Mouse (Mus musculus) forebrain, embryonic 12.5 days (tissue): ENCODE results near the gene Tsc2. TPM values are rescaled to one million over a fixed set of nuclear protein-coding genes. Genes with fewer than 3 reads are reported as not detected.

Experiments used
- ATAC-seq: fragments of 200-750 bp; cut with Nextera tagmentation; 2 replicates; pipeline ENCODE4 v1.8.0; 2017; ENCODE audit warnings: moderate TSS enrichment; ENCODE audit not compliant: low FRiP score
- H3K27ac ChIP-seq: fragments of 300-500 bp; sonication (generic); 2 replicates; pipeline ENCODE4 v1.5.1; 2016; ENCODE audit warnings: mild to moderate bottlenecking
- H3K27me3 ChIP-seq: fragments of 300-500 bp; sonication (generic); 2 replicates; pipeline ENCODE4 v1.6.1; 2016; ENCODE audit warnings: mild to moderate bottlenecking
- H3K36me3 ChIP-seq: fragments of 300-500 bp; sonication (generic); replicated peaks from 2 replicates; pipeline ENCODE4 v1.6.1; 2016; ENCODE audit warnings: mild to moderate bottlenecking
- H3K4me1 ChIP-seq: fragments of 300-500 bp; sonication (generic); 2 replicates; pipeline ENCODE4 v1.6.1; 2016
- H3K4me2 ChIP-seq: fragments of 300-500 bp; sonication (generic); 2 replicates; pipeline ENCODE4 v1.6.1; 2016; ENCODE audit warnings: mild to moderate bottlenecking, moderate library complexity
- H3K4me3 ChIP-seq: fragments of 300-500 bp; sonication (generic); replicated peaks from 2 replicates; pipeline ENCODE4 v1.5.1; 2016; ENCODE audit warnings: mild to moderate bottlenecking
- H3K9ac ChIP-seq: fragments of 300-500 bp; sonication (generic); 2 replicates; pipeline ENCODE4 v1.6.1; 2016; ENCODE audit warnings: mild to moderate bottlenecking
- H3K9me3 ChIP-seq: fragments of 300-500 bp; sonication (generic); 2 replicates; pipeline ENCODE4 v1.6.1; 2016
- WGBS: fragments of 180-500 bp; shearing (Covaris S2); methylation state at CpG from one replicate; pipeline ENCODE4 v1.1.7; 2016; 5-methylcytosine and 5-hydroxymethylcytosine counted together
- polyA plus RNA-seq: library from polyadenylated mRNA; unstranded; fragments of >200 nt; fragmentation: Nextera tagmentation; extraction: Ambion mirVana; gene quantifications from 2 replicates; pipeline ENCODE4 v1.2.1, GENCODE M21; 2016

The Tsc2 gene
- polyA plus RNA-seq, 1 experiment from 2014 or later, result 78.4 TPM

GRCm38 (mm10) chr17:24658017-24658758 lies 25.8 kb upstream of the Tsc2 start, which contains the start of gene Npw:
Npw (minus strand) TSS chr17:24658457.
- Histone ChIP-seq H3K27ac (no peak within 1 kb of the TSS), H3K27me3 (peaks cover 64% of the 10 kb centered on the region), H3K36me3 (no peaks in the 10 kb centered on the region), H3K4me3 (peak within 1 kb of the TSS; percentile 39), H3K4me2 (peak within 1 kb of the TSS; percentile 70), H3K4me1 (peaks cover 11% of the 10 kb centered on the region), H3K9me3 (no peaks in the 10 kb centered on the region), H3K9ac (peak within 1 kb of the TSS; percentile 57)
- ATAC-seq, result 0 out of 2 replicates have a peak, but pooled peaks have one; percentile 27
- 1% methylated on average over 47 of the region's 47 CpGs for WGBS

- 80% methylated on average over 4 of the region's 4 CpGs for WGBS
- Histone ChIP-seq H3K4me1 (peaks cover 15% of the 10 kb centered on the region), H3K4me2 (no peak overlapping the region), H3K27ac (no peak overlapping the region), H3K36me3 (no peaks in the 10 kb centered on the region), H3K4me3 (no peak overlapping the region), H3K9ac (no peak overlapping the region), H3K27me3 (peaks cover 83% of the 10 kb centered on the region), H3K9me3 (no peaks in the 10 kb centered on the region)
- ATAC-seq, result no peak
These were observed 22.5 kb upstream of the Tsc2 start for GRCm38 (mm10) chr17:24654969-24655368.

GRCm38 (mm10) chr17:24653967-24654710 lies 21.7 kb upstream of the Tsc2 start:
- WGBS, result 6% methylated on average over 14 of the region's 19 CpGs
- Histone ChIP-seq H3K4me2 (peak overlapping the region; percentile 48), H3K27ac (no peak overlapping the region), H3K4me1 (peaks cover 21% of the 10 kb centered on the region), H3K9me3 (no peaks in the 10 kb centered on the region), H3K36me3 (no peaks in the 10 kb centered on the region), H3K9ac (no peak overlapping the region), H3K27me3 (peaks cover 83% of the 10 kb centered on the region), H3K4me3 (peak overlapping the region; percentile 3)
- ATAC-seq, result peak; percentile 65; the same call in 1 of the 2 replicates

- H3K36me3 ChIP-seq, result no peaks in the 10 kb centered on the region
- WGBS, result 70% methylated on average over 3 of the region's 3 CpGs
- ATAC-seq, result no peak
- peaks cover 71% of the 10 kb centered on the region for H3K27me3 ChIP-seq
- H3K4me2 ChIP-seq, result no peak overlapping the region
- H3K27ac ChIP-seq, result no peak overlapping the region
- H3K4me3 ChIP-seq, result no peak overlapping the region
- no peaks in the 10 kb centered on the region for H3K9me3 ChIP-seq
- H3K9ac ChIP-seq, result no peak overlapping the region
- peaks cover 10% of the 10 kb centered on the region for H3K4me1 ChIP-seq
These were observed 19.4 kb upstream of the Tsc2 start for GRCm38 (mm10) chr17:24651835-24652234.

GRCm38 (mm10) chr17:24650766-24651165 lies 18.3 kb upstream of the Tsc2 start:
- Histone ChIP-seq H3K27ac (no peak overlapping the region), H3K4me3 (no peak overlapping the region), H3K9ac (no peak overlapping the region), H3K36me3 (no peaks in the 10 kb centered on the region), H3K9me3 (no peaks in the 10 kb centered on the region), H3K27me3 (peaks cover 60% of the 10 kb centered on the region), H3K4me1 (peaks cover 10% of the 10 kb centered on the region), H3K4me2 (peak overlapping the region; percentile 99)
- ATAC-seq, result no peak
- 74% methylated on average over 4 of the region's 4 CpGs for WGBS

- under 1% methylated on average over 25 of the region's 41 CpGs for WGBS
- ATAC-seq, result peak; percentile 47
- peak within 1 kb of the TSS; percentile 81 for H3K9ac ChIP-seq
- H3K9me3 ChIP-seq, result no peaks in the 10 kb centered on the region
- no peak within 1 kb of the TSS for H3K27ac ChIP-seq
- H3K27me3 ChIP-seq, result peaks cover 60% of the 10 kb centered on the region
- H3K4me3 ChIP-seq, result peak within 1 kb of the TSS; percentile 66
- H3K4me1 ChIP-seq, result peaks cover 10% of the 10 kb centered on the region
- no peaks in the 10 kb centered on the region for H3K36me3 ChIP-seq
- H3K4me2 ChIP-seq, result peak within 1 kb of the TSS; percentile 99
These were observed 17.7 kb upstream of the Tsc2 start, which contains the start of gene Slc9a3r2 for GRCm38 (mm10) chr17:24650070-24650616. Slc9a3r2 (minus strand) TSS chr17:24650327.

GRCm38 (mm10) chr17:24649581-24650069 lies 17.2 kb upstream of the Tsc2 start:
- H3K4me1 ChIP-seq, result peaks cover 10% of the 10 kb centered on the region
- H3K4me2 ChIP-seq, result peak overlapping the region; percentile 99
- peak overlapping the region; percentile 81 for H3K9ac ChIP-seq
- peak; percentile 47 for ATAC-seq
- no peaks in the 10 kb centered on the region for H3K9me3 ChIP-seq
- no peaks in the 10 kb centered on the region for H3K36me3 ChIP-seq
- no peak overlapping the region for H3K27ac ChIP-seq
- H3K27me3 ChIP-seq, result peaks cover 56% of the 10 kb centered on the region
- H3K4me3 ChIP-seq, result peak overlapping the region; percentile 66
- 1% methylated on average over 33 of the region's 35 CpGs for WGBS

- Histone ChIP-seq H3K9ac (0 out of 2 replicates have a peak overlapping the region, but pooled peaks have one; percentile 81), H3K27ac (no peak overlapping the region), H3K4me2 (peak overlapping the region; percentile 99), H3K9me3 (no peaks in the 10 kb centered on the region), H3K27me3 (peaks cover 50% of the 10 kb centered on the region), H3K36me3 (no peaks in the 10 kb centered on the region), H3K4me1 (peaks cover 10% of the 10 kb centered on the region), H3K4me3 (no peak overlapping the region)
- 85% methylated on average over 9 of the region's 10 CpGs for WGBS
- no peak for ATAC-seq
These were observed 16.4 kb upstream of the Tsc2 start for GRCm38 (mm10) chr17:24648731-24649377.

GRCm38 (mm10) chr17:24647493-24647892 lies 15.1 kb upstream of the Tsc2 start:
- no peak overlapping the region for H3K9ac ChIP-seq
- no peak overlapping the region for H3K4me2 ChIP-seq
- 82% methylated on average over 11 of the region's 11 CpGs for WGBS
- peaks cover 10% of the 10 kb centered on the region for H3K4me1 ChIP-seq
- no peak overlapping the region for H3K27ac ChIP-seq
- no peaks in the 10 kb centered on the region for H3K36me3 ChIP-seq
- no peaks in the 10 kb centered on the region for H3K9me3 ChIP-seq
- H3K27me3 ChIP-seq, result peaks cover 44% of the 10 kb centered on the region
- no peak for ATAC-seq
- H3K4me3 ChIP-seq, result no peak overlapping the region

- H3K4me1 ChIP-seq, result peaks cover 10% of the 10 kb centered on the region
These were observed 14.0 kb upstream of the Tsc2 start for GRCm38 (mm10) chr17:24646381-24646780.

GRCm38 (mm10) chr17:24645916-24646315 lies 13.5 kb upstream of the Tsc2 start:
- H3K27me3 ChIP-seq, result peaks cover 28% of the 10 kb centered on the region
- H3K9ac ChIP-seq, result no peak overlapping the region
- H3K4me2 ChIP-seq, result no peak overlapping the region
- H3K4me1 ChIP-seq, result peaks cover 10% of the 10 kb centered on the region
- no peak for ATAC-seq
- WGBS, result 72% methylated on average over 3 of the region's 3 CpGs
- H3K4me3 ChIP-seq, result no peak overlapping the region
- H3K36me3 ChIP-seq, result no peaks in the 10 kb centered on the region
- H3K9me3 ChIP-seq, result no peaks in the 10 kb centered on the region
- no peak overlapping the region for H3K27ac ChIP-seq

More at GRCm38 (mm10) chr17:24646381-24646780, 14.0 kb upstream of the Tsc2 start:
- no peak overlapping the region for H3K27ac ChIP-seq
- peaks cover 33% of the 10 kb centered on the region for H3K27me3 ChIP-seq
- no peak for ATAC-seq
- no peaks in the 10 kb centered on the region for H3K36me3 ChIP-seq
- 92% methylated on average over 4 of the region's 4 CpGs for WGBS
- no peak overlapping the region for H3K4me2 ChIP-seq
- H3K9me3 ChIP-seq, result no peaks in the 10 kb centered on the region
- no peak overlapping the region for H3K4me3 ChIP-seq
- no peak overlapping the region for H3K9ac ChIP-seq
